Mouse (Mus musculus) left cerebral cortex, postnatal 25 days (tissue): ENCODE data around the gene Nkx2-1. TPM values are rescaled to one million over a fixed set of nuclear protein-coding genes. Genes with fewer than 3 reads are reported as not detected.
"Not testable (repeated sequence)": the region's sequence is repeated elsewhere in the genome, so short reads cannot be mapped to it uniquely, and the experiment has no call there.

Source experiments
- DNase-seq, 2 experiments: peaks; one replicate each; pipeline ENCODE4 v3.0.0; 2022; ENCODE audit warnings: low spot score in 2 of 2, mixed read lengths in 1 of 2
- intact Hi-C: fragments of 180-260 bp; cut with DNase I; formaldehyde crosslinking; loops from one replicate; pipeline ENCODE4 v1.15.1; 2025
- total RNA-seq, 2 experiments: library from RNA; stranded (reverse); gene quantifications; 2 replicates each; pipeline ENCODE4 v1.2.3; 2021

The Nkx2-1 gene
- total RNA-seq, 2 experiments from 2014 or later, result 0.34 to 1.3 TPM

- intact Hi-C loops, result no loop called here
- no peak for DNase-seq
Measured at GRCm38 (mm10) chr12:56527071-56527470, 9.6 kb downstream of the Nkx2-1 start.

GRCm38 (mm10) chr12:56525219-56525797 lies 11.4 kb downstream of the Nkx2-1 start:
- DNase-seq, intact Hi-C loops: not testable (repeated sequence)

GRCm38 (mm10) chr12:56524201-56524600 lies 12.5 kb downstream of the Nkx2-1 start:
- no peak for DNase-seq
- intact Hi-C loops, result loop anchor here (5.0 kb wide), 2 partner anchors 67 to 467 kb away; no protein-coding TSS in a partner anchor

GRCm38 (mm10) chr12:56522191-56522590 lies 14.5 kb downstream of the Nkx2-1 start:
- DNase-seq, result no peak
- intact Hi-C loops, result loop anchor here (5.0 kb wide), 2 partner anchors 65 to 465 kb away; no protein-coding TSS in a partner anchor

GRCm38 (mm10) chr12:56521106-56521840 lies 15.4 kb downstream of the Nkx2-1 start:
- intact Hi-C loops, result loop anchor here (5.0 kb wide), 2 partner anchors 64 to 464 kb away; no protein-coding TSS in a partner anchor
- DNase-seq, result no peak

GRCm38 (mm10) chr12:56520396-56521105 lies 16.2 kb downstream of the Nkx2-1 start:
- intact Hi-C loops, result loop anchor here (5.0 kb wide), 2 partner anchors 63 to 463 kb away; no protein-coding TSS in a partner anchor

GRCm38 (mm10) chr12:56519738-56520191 lies 16.9 kb downstream of the Nkx2-1 start:
- DNase-seq, result no peak
- intact Hi-C loops, result loop anchor here (5.0 kb wide), 3 partner anchors 62 to 462 kb away; partner anchors contain the start of gene Nkx2-9

More at GRCm38 (mm10) chr12:56520396-56521105, 16.2 kb downstream of the Nkx2-1 start:
- DNase-seq, result no peak

GRCm38 (mm10) chr12:56519071-56519737 lies 17.5 kb downstream of the Nkx2-1 start:
- DNase-seq, result no peak
- intact Hi-C loops, result loop anchor here (5.0 kb wide), 1 partner anchor 93 kb away; the partner anchor contains the start of gene Nkx2-9

- intact Hi-C loops, result loop anchor here (5.0 kb wide), 1 partner anchor 94 kb away; the partner anchor contains the start of gene Nkx2-9
- DNase-seq, result no peak
Measured at GRCm38 (mm10) chr12:56518221-56518620, 18.5 kb downstream of the Nkx2-1 start.

GRCm38 (mm10) chr12:56514831-56515230 lies 21.9 kb downstream of the Nkx2-1 start:
- DNase-seq, result no peak
- intact Hi-C loops, result loop anchor here (5.0 kb wide), 1 partner anchor 97 kb away; the partner anchor contains the start of gene Nkx2-9

- no peak for DNase-seq
- intact Hi-C loops, result no loop called here
Measured at GRCm38 (mm10) chr12:56508413-56508812, 28.3 kb downstream of the Nkx2-1 start.

GRCm38 (mm10) chr12:56487046-56487445 lies 49.7 kb downstream of the Nkx2-1 start:
- intact Hi-C loops, result no loop called here
- DNase-seq, result no peak

- no peak for DNase-seq
- intact Hi-C loops, result no loop called here
Measured at GRCm38 (mm10) chr12:56482606-56483005, 54.1 kb downstream of the Nkx2-1 start.

Other genes starting within 250 kb of the Nkx2-1 start
- gene Mbip, start 191.0 kb downstream of the Nkx2-1 start, total RNA-seq, result 10 to 100 TPM; 18.4 to 22.5 TPM
- not detected for gene Nkx2-9, start 76.4 kb upstream of the Nkx2-1 start, total RNA-seq
- gene Pax9, start 154.9 kb upstream of the Nkx2-1 start, total RNA-seq, result not detected